Mouse (Mus musculus) common myeloid progenitor, adult 5-6 weeks (primary cell): ENCODE data around the gene Sele. TPM values are rescaled to one million over a fixed set of nuclear protein-coding genes. Genes with fewer than 3 reads are reported as not detected.

Experiments
- ATAC-seq: replicated peaks from 2 replicates; pipeline ENCODE4 v1.8.0; 2016; ENCODE audit warnings: low read depth, mild to moderate bottlenecking, moderate TSS enrichment, inconsistent platforms; ENCODE audit not compliant: poor library complexity, severe bottlenecking
- total RNA-seq: library from RNA; stranded (forward); fragments of 200-1000, 187-1606 nt; gene quantifications from 2 replicates; pipeline ENCODE4 v1.2.3, GENCODE M21; 2017

Gene Sele
- total RNA-seq, 1 experiment from 2014 or later: 0.05 TPM

- ATAC-seq: no peak
These were observed 22.4 kb downstream of the Sele start for GRCm38 (mm10) chr1:164070461-164070860.

- peak; percentile 16; the same call in 1 of the 2 replicates for ATAC-seq
These were observed 23.1 kb downstream of the Sele start for GRCm38 (mm10) chr1:164071111-164071510.

GRCm38 (mm10) chr1:164072001-164072400 is 24.0 kb downstream of the Sele start:
- no peak for ATAC-seq

GRCm38 (mm10) chr1:164073091-164073490 is 25.1 kb downstream of the Sele start:
- ATAC-seq: no peak

- ATAC-seq: no peak; the same call in 1 of the 2 replicates
These were observed 25.8 kb downstream of the Sele start for GRCm38 (mm10) chr1:164073803-164074202.

GRCm38 (mm10) chr1:164074606-164075140 is 26.6 kb downstream of the Sele start:
- ATAC-seq: no peak

GRCm38 (mm10) chr1:164075416-164075815 is 27.4 kb downstream of the Sele start:
- ATAC-seq: no peak

- no peak for ATAC-seq
These were observed 28.4 kb downstream of the Sele start for GRCm38 (mm10) chr1:164076441-164076840.

GRCm38 (mm10) chr1:164077031-164077430 is 29.0 kb downstream of the Sele start:
- ATAC-seq: peak; percentile 63

GRCm38 (mm10) chr1:164078323-164078741 is 30.3 kb downstream of the Sele start:
- ATAC-seq: peak; percentile 18

- no peak for ATAC-seq
These were observed 31.1 kb downstream of the Sele start for GRCm38 (mm10) chr1:164079091-164079490.

GRCm38 (mm10) chr1:164083046-164083445 is 35.0 kb downstream of the Sele start:
- ATAC-seq: peak; percentile 42

- 0 out of 2 replicates have a peak, but pooled peaks have one; percentile 22 for ATAC-seq
These were observed 38.8 kb downstream of the Sele start for GRCm38 (mm10) chr1:164086797-164087196.

- peak; percentile 77 for ATAC-seq
These were observed 39.8 kb downstream of the Sele start for GRCm38 (mm10) chr1:164087872-164088271.

- ATAC-seq: no peak
These were observed 48.7 kb downstream of the Sele start for GRCm38 (mm10) chr1:164096780-164097179.

- no peak for ATAC-seq
These were observed 49.9 kb downstream of the Sele start for GRCm38 (mm10) chr1:164097911-164098310.

GRCm38 (mm10) chr1:164098372-164098771 is 50.3 kb downstream of the Sele start:
- ATAC-seq: peak; percentile 58

Other genes starting within 250 kb of the Sele start
- 12.9 and 26.4 TPM in 2 replicates for gene Scyl3, start 119.1 kb upstream of the Sele start, total RNA-seq
- 24.4 and 26.8 TPM in 2 replicates for gene BC055324, start 53.4 kb upstream of the Sele start, total RNA-seq
- 13.9 and 22.5 TPM in 2 replicates for gene Mettl18, start 53.3 kb upstream of the Sele start, total RNA-seq
- gene Sell, start 13.7 kb downstream of the Sele start, total RNA-seq: 275 and 283 TPM in 2 replicates
- 5.2 and 5.9 TPM in 2 replicates for gene Selp, start 67.0 kb downstream of the Sele start, total RNA-seq
- 1.6 and 2.1 TPM in 2 replicates for gene F5, start 103.6 kb downstream of the Sele start, total RNA-seq
- 4.7 and 5.1 TPM in 2 replicates for gene Slc19a2, start 200.8 kb downstream of the Sele start, total RNA-seq
- 37.2 and 38.9 TPM in 2 replicates for gene Ccdc181, start 227.4 kb downstream of the Sele start, total RNA-seq